Mouse (Mus musculus) lung, embryonic 14.5 days (tissue): ENCODE measurements around the gene Ccdc142. TPM values are rescaled to one million over a fixed set of nuclear protein-coding genes. Genes with fewer than 3 reads are reported as not detected.
A peak's percentile ranks its signal among the peaks of the same experiment; 100 is the strongest.

Experiments used
- ATAC-seq: fragments of 200-750 bp; cut with Nextera tagmentation; 2 replicates; pipeline ENCODE4 v1.8.0; 2017; ENCODE audit warnings: mild to moderate bottlenecking, moderate TSS enrichment, moderate library complexity; ENCODE audit not compliant: insufficient read depth
- DNase-seq: peaks from one replicate; pipeline ENCODE4 v3.0.0-alpha.2; 2015
- H3K27ac ChIP-seq: fragments of 300-500 bp; sonication (generic); 2 replicates; pipeline ENCODE4 v1.5.1; 2014; ENCODE audit warnings: low read depth, mild to moderate bottlenecking, moderate library complexity
- H3K27me3 ChIP-seq: fragments of 300-500 bp; sonication (generic); 2 replicates; pipeline ENCODE4 v1.6.1; 2014; ENCODE audit warnings: low read length, control low read depth; ENCODE audit not compliant: insufficient read depth
- H3K36me3 ChIP-seq: fragments of 300-500 bp; sonication (generic); 2 replicates; pipeline ENCODE4 v1.6.1; 2014; ENCODE audit warnings: control low read depth; ENCODE audit not compliant: insufficient read depth
- H3K4me1 ChIP-seq: fragments of 300-500 bp; sonication (generic); 2 replicates; pipeline ENCODE4 v1.6.1; 2014; ENCODE audit warnings: antibody characterized with exemption, control low read depth; ENCODE audit not compliant: insufficient read depth
- H3K4me2 ChIP-seq: fragments of 300-500 bp; sonication (generic); 2 replicates; pipeline ENCODE4 v1.6.1; 2014; ENCODE audit warnings: mild to moderate bottlenecking
- H3K4me3 ChIP-seq: fragments of 300-500 bp; sonication (generic); 2 replicates; pipeline ENCODE4 v1.5.1; 2014; ENCODE audit warnings: low read depth, low read length
- H3K9ac ChIP-seq: fragments of 300-500 bp; sonication (generic); 2 replicates; pipeline ENCODE4 v1.6.1; 2014
- H3K9me3 ChIP-seq: fragments of 300-500 bp; sonication (generic); 2 replicates; pipeline ENCODE4 v1.6.1; 2016; ENCODE audit warnings: low read depth, low read length, control low read depth
- CTCF ChIP-seq: IDR thresholded peaks from 2 replicates; pipeline ENCODE4 v1.5.1; 2016; ENCODE audit warnings: antibody characterized with exemption, low read depth
- WGBS: fragments of 180-500 bp; shearing (Covaris S2); extraction: QIAGEN DNeasy Blood & Tissue Kit; methylation state at CpG from one replicate; pipeline ENCODE4 v1.1.7; 2014; 5-methylcytosine and 5-hydroxymethylcytosine counted together
- polyA plus RNA-seq: library from polyadenylated mRNA; unstranded; fragments of >200 nt; fragmentation: Nextera tagmentation; extraction: Ambion mirVana; gene quantifications from 2 replicates; pipeline ENCODE4 v1.2.1, GENCODE M21; 2014

Ccdc142 gene
- polyA plus RNA-seq = 2.6 and 3.0 TPM in 2 replicates

- Histone ChIP-seq H3K9me3 (no peaks in the 10 kb centered on the region), H3K36me3 (0 out of 2 replicates have a peak, but pooled peaks cover 3% of the 10 kb centered on the region), H3K4me1 (peaks cover 7% of the 10 kb centered on the region; the same call in 1 of the 2 replicates), H3K27me3 (no peaks in the 10 kb centered on the region), H3K4me2 (peak within 1 kb of the TSS; percentile 100), H3K9ac (peak within 1 kb of the TSS; percentile 76), H3K27ac (peak within 1 kb of the TSS; percentile 80), H3K4me3 (peak within 1 kb of the TSS; percentile 80)
- peak; percentile 65 for TF ChIP-seq CTCF
- DNase-seq = peak; percentile 91
- WGBS = 2% methylated on average over 25 of the region's 25 CpGs
- ATAC-seq = peak; percentile 88
Measured at GRCm38 (mm10) chr6:83101316-83101687, at the start of gene Ccdc142, which contains the start of gene Gm42688. Ccdc142 (plus strand) TSS chr6:83101601. Gm42688 (plus strand) TSS chr6:83101617.

- Histone ChIP-seq H3K4me3 (peak overlapping the region; percentile 98), H3K9ac (peak overlapping the region; percentile 92), H3K27ac (peak overlapping the region; percentile 88), H3K9me3 (no peaks in the 10 kb centered on the region), H3K4me2 (peak overlapping the region; percentile 95), H3K27me3 (no peaks in the 10 kb centered on the region), H3K4me1 (peaks cover 5% of the 10 kb centered on the region; the same call in 1 of the 2 replicates), H3K36me3 (peaks cover 51% of the 10 kb centered on the region)
- 1% methylated on average over 26 of the region's 26 CpGs for WGBS
- peak; percentile 66 for DNase-seq
- ATAC-seq = peak; percentile 4; the same call in 1 of the 2 replicates
- TF ChIP-seq CTCF = no peak
Measured at GRCm38 (mm10) chr6:83053136-83053960, 48.1 kb upstream of the Ccdc142 start.

GRCm38 (mm10) chr6:83054074-83054851 is 47.1 kb upstream of the Ccdc142 start, which contains the start of gene Aup1:
Aup1 (plus strand) TSS chr6:83054521.
- WGBS = under 1% methylated on average over 64 of the region's 64 CpGs
- H3K4me2 ChIP-seq = peak within 1 kb of the TSS; percentile 95
- peak within 1 kb of the TSS; percentile 92 for H3K9ac ChIP-seq
- no peaks in the 10 kb centered on the region for H3K27me3 ChIP-seq
- peaks cover 5% of the 10 kb centered on the region; the same call in 1 of the 2 replicates for H3K4me1 ChIP-seq
- H3K36me3 ChIP-seq = peaks cover 51% of the 10 kb centered on the region
- TF ChIP-seq CTCF = no peak; the same call in 1 of the 2 replicates
- peak within 1 kb of the TSS; percentile 88 for H3K27ac ChIP-seq
- ATAC-seq (peak; percentile 98), DNase-seq (peak; percentile 99)
- peak within 1 kb of the TSS; percentile 98 for H3K4me3 ChIP-seq
- H3K9me3 ChIP-seq = no peaks in the 10 kb centered on the region

GRCm38 (mm10) chr6:83054871-83055431 is 46.5 kb upstream of the Ccdc142 start, which contains the start of gene Htra2:
Htra2 (minus strand) TSS chr6:83055273.
- H3K4me1 ChIP-seq = peaks cover 5% of the 10 kb centered on the region; the same call in 1 of the 2 replicates
- H3K4me2 ChIP-seq = peak within 1 kb of the TSS; percentile 95
- DNase-seq (peak; percentile 42), ATAC-seq (peak; percentile 29)
- peaks cover 48% of the 10 kb centered on the region for H3K36me3 ChIP-seq
- no peaks in the 10 kb centered on the region for H3K27me3 ChIP-seq
- peak; percentile 58 for TF ChIP-seq CTCF
- peak within 1 kb of the TSS; percentile 92 for H3K9ac ChIP-seq
- H3K9me3 ChIP-seq = no peaks in the 10 kb centered on the region
- H3K4me3 ChIP-seq = peak within 1 kb of the TSS; percentile 98
- H3K27ac ChIP-seq = peak within 1 kb of the TSS; percentile 88
- under 1% methylated on average over 50 of the region's 50 CpGs for WGBS

GRCm38 (mm10) chr6:83057790-83058189 is 43.6 kb upstream of the Ccdc142 start, which contains the start of gene Dqx1:
Dqx1 (plus strand) TSS chr6:83057844.
- peaks cover 23% of the 10 kb centered on the region for H3K36me3 ChIP-seq
- WGBS = 43% methylated on average over 3 of the region's 3 CpGs
- H3K9me3 ChIP-seq = no peaks in the 10 kb centered on the region
- H3K27ac ChIP-seq = no peak within 1 kb of the TSS
- ATAC-seq (no peak), DNase-seq (peak; percentile 55)
- H3K9ac ChIP-seq = no peak within 1 kb of the TSS
- H3K4me1 ChIP-seq = peaks cover 5% of the 10 kb centered on the region; the same call in 1 of the 2 replicates
- H3K4me3 ChIP-seq = no peak within 1 kb of the TSS
- no peak for TF ChIP-seq CTCF
- peaks cover 16% of the 10 kb centered on the region for H3K27me3 ChIP-seq
- H3K4me2 ChIP-seq = no peak within 1 kb of the TSS

- Histone ChIP-seq H3K4me1 (peaks cover 5% of the 10 kb centered on the region; the same call in 1 of the 2 replicates), H3K27me3 (peaks cover 25% of the 10 kb centered on the region), H3K27ac (no peak overlapping the region), H3K9me3 (no peaks in the 10 kb centered on the region), H3K9ac (no peak overlapping the region), H3K4me3 (no peak overlapping the region), H3K36me3 (peaks cover 23% of the 10 kb centered on the region), H3K4me2 (no peak overlapping the region)
- no peak for DNase-seq
- WGBS = 71% methylated on average over 2 of the region's 2 CpGs
- no peak for ATAC-seq
- no peak for TF ChIP-seq CTCF
Measured at GRCm38 (mm10) chr6:83058725-83059124, 42.7 kb upstream of the Ccdc142 start.
